Mouse (Mus musculus): ENCODE results near the gene Ndufaf2. TPM values are rescaled to one million over a fixed set of nuclear protein-coding genes. Genes with fewer than 3 reads are reported as not detected.

Gene Ndufaf2
- polyA plus RNA-seq, 1 experiment, result 4.4 TPM

- TF ChIP-seq GATA1 (IDR thresholded peaks at IDR 0.05; ENCODE audit: low read length) (no peak), TAL1 (IDR thresholded peaks at IDR 0.05; ENCODE audit: low read length) (no peak)
- H3K36me3 ChIP-seq (ENCODE audit: control insufficient read depth), result no peaks in the 10 kb centered on the region
- H3K9me3 ChIP-seq (ENCODE audit: control insufficient read depth, low read length), result no peaks in the 10 kb centered on the region
- no peaks in the 10 kb centered on the region for H3K27me3 ChIP-seq (ENCODE audit: control insufficient read depth)
- no peak overlapping the region for H3K4me3 ChIP-seq (replicated peaks)
- no peaks in the 10 kb centered on the region for H3K4me1 ChIP-seq (ENCODE audit: control insufficient read depth)
Measured at GRCm38 (mm10) chr13:108077476-108077875, 80.9 kb downstream of the Ndufaf2 start.

GRCm38 (mm10) chr13:108070171-108070570, 88.3 kb downstream of the Ndufaf2 start:
- H3K27me3 ChIP-seq (ENCODE audit: control insufficient read depth), result no peaks in the 10 kb centered on the region
- no peaks in the 10 kb centered on the region for H3K4me1 ChIP-seq (ENCODE audit: control insufficient read depth)

GRCm38 (mm10) chr13:108069151-108069550, 89.3 kb downstream of the Ndufaf2 start:
- H3K27me3 ChIP-seq (ENCODE audit: control insufficient read depth), result no peaks in the 10 kb centered on the region
- H3K36me3 ChIP-seq (ENCODE audit: control insufficient read depth), result no peaks in the 10 kb centered on the region
- no peak for TF ChIP-seq TAL1 (IDR thresholded peaks at IDR 0.05; ENCODE audit: low read length)
- TF ChIP-seq GATA1 (IDR thresholded peaks at IDR 0.05; ENCODE audit: low read length), result no peak
- H3K4me3 ChIP-seq (replicated peaks), result no peak overlapping the region
- no peaks in the 10 kb centered on the region for H3K9me3 ChIP-seq (ENCODE audit: control insufficient read depth, low read length)
- H3K4me1 ChIP-seq (ENCODE audit: control insufficient read depth), result no peaks in the 10 kb centered on the region

More at GRCm38 (mm10) chr13:108070171-108070570, 88.3 kb downstream of the Ndufaf2 start:
- Histone ChIP-seq H3K36me3 (ENCODE audit: control insufficient read depth) (no peaks in the 10 kb centered on the region), H3K4me3 (replicated peaks) (no peak overlapping the region), H3K9me3 (ENCODE audit: control insufficient read depth, low read length) (no peaks in the 10 kb centered on the region)
- no peak for TF ChIP-seq GATA1 (IDR thresholded peaks at IDR 0.05; ENCODE audit: low read length)
- TF ChIP-seq TAL1 (IDR thresholded peaks at IDR 0.05; ENCODE audit: low read length), result no peak

- Histone ChIP-seq H3K27me3 (ENCODE audit: control insufficient read depth) (no peaks in the 10 kb centered on the region), H3K9me3 (ENCODE audit: control insufficient read depth, low read length) (no peaks in the 10 kb centered on the region), H3K36me3 (ENCODE audit: control insufficient read depth) (no peaks in the 10 kb centered on the region), H3K4me3 (replicated peaks) (no peak overlapping the region), H3K4me1 (ENCODE audit: control insufficient read depth) (no peaks in the 10 kb centered on the region)
- TF ChIP-seq TAL1 (IDR thresholded peaks at IDR 0.05; ENCODE audit: low read length) (no peak), GATA1 (IDR thresholded peaks at IDR 0.05; ENCODE audit: low read length) (no peak)
Measured at GRCm38 (mm10) chr13:108066021-108066420, 92.4 kb downstream of the Ndufaf2 start.

GRCm38 (mm10) chr13:108064331-108064730, 94.1 kb downstream of the Ndufaf2 start:
- H3K27me3 ChIP-seq (ENCODE audit: control insufficient read depth), result no peaks in the 10 kb centered on the region
- H3K9me3 ChIP-seq (ENCODE audit: control insufficient read depth, low read length), result no peaks in the 10 kb centered on the region
- TF ChIP-seq GATA1 (IDR thresholded peaks at IDR 0.05; ENCODE audit: low read length), result no peak
- no peak for TF ChIP-seq TAL1 (IDR thresholded peaks at IDR 0.05; ENCODE audit: low read length)
- H3K4me3 ChIP-seq (replicated peaks), result no peak overlapping the region
- no peaks in the 10 kb centered on the region for H3K36me3 ChIP-seq (ENCODE audit: control insufficient read depth)
- H3K4me1 ChIP-seq (ENCODE audit: control insufficient read depth), result no peaks in the 10 kb centered on the region

GRCm38 (mm10) chr13:108063374-108064134, 94.9 kb downstream of the Ndufaf2 start:
- Histone ChIP-seq H3K27me3 (ENCODE audit: control insufficient read depth) (no peaks in the 10 kb centered on the region), H3K9me3 (ENCODE audit: control insufficient read depth, low read length) (no peaks in the 10 kb centered on the region), H3K36me3 (ENCODE audit: control insufficient read depth) (no peaks in the 10 kb centered on the region), H3K4me3 (replicated peaks) (no peak overlapping the region), H3K4me1 (ENCODE audit: control insufficient read depth) (no peaks in the 10 kb centered on the region)
- TF ChIP-seq GATA1 (IDR thresholded peaks at IDR 0.05; ENCODE audit: low read length) (no peak), TAL1 (IDR thresholded peaks at IDR 0.05; ENCODE audit: low read length) (no peak)

GRCm38 (mm10) chr13:108062900-108063299, 95.5 kb downstream of the Ndufaf2 start:
- no peaks in the 10 kb centered on the region for H3K9me3 ChIP-seq (ENCODE audit: control insufficient read depth, low read length)
- H3K27me3 ChIP-seq (ENCODE audit: control insufficient read depth), result no peaks in the 10 kb centered on the region
- H3K4me1 ChIP-seq (ENCODE audit: control insufficient read depth), result no peaks in the 10 kb centered on the region
- TF ChIP-seq TAL1 (IDR thresholded peaks at IDR 0.05; ENCODE audit: low read length), result no peak
- TF ChIP-seq GATA1 (IDR thresholded peaks at IDR 0.05; ENCODE audit: low read length), result no peak
- H3K4me3 ChIP-seq (replicated peaks), result no peak overlapping the region
- H3K36me3 ChIP-seq (ENCODE audit: control insufficient read depth), result no peaks in the 10 kb centered on the region

- H3K4me3 ChIP-seq (replicated peaks), result no peak overlapping the region
- H3K9me3 ChIP-seq (ENCODE audit: control insufficient read depth, low read length), result no peaks in the 10 kb centered on the region
- no peaks in the 10 kb centered on the region for H3K36me3 ChIP-seq (ENCODE audit: control insufficient read depth)
- H3K27me3 ChIP-seq (ENCODE audit: control insufficient read depth), result no peaks in the 10 kb centered on the region
- TF ChIP-seq GATA1 (IDR thresholded peaks at IDR 0.05; ENCODE audit: low read length) (no peak), TAL1 (IDR thresholded peaks at IDR 0.05; ENCODE audit: low read length) (no peak)
- no peaks in the 10 kb centered on the region for H3K4me1 ChIP-seq (ENCODE audit: control insufficient read depth)
Measured at GRCm38 (mm10) chr13:108060936-108061578, 97.4 kb downstream of the Ndufaf2 start.

- no peaks in the 10 kb centered on the region for H3K9me3 ChIP-seq (ENCODE audit: control insufficient read depth, low read length)
- no peaks in the 10 kb centered on the region for H3K36me3 ChIP-seq (ENCODE audit: control insufficient read depth)
- H3K27me3 ChIP-seq (ENCODE audit: control insufficient read depth), result no peaks in the 10 kb centered on the region
- no peak for TF ChIP-seq TAL1 (IDR thresholded peaks at IDR 0.05; ENCODE audit: low read length)
- no peak for TF ChIP-seq GATA1 (IDR thresholded peaks at IDR 0.05; ENCODE audit: low read length)
- no peak overlapping the region for H3K4me3 ChIP-seq (replicated peaks)
- no peaks in the 10 kb centered on the region for H3K4me1 ChIP-seq (ENCODE audit: control insufficient read depth)
Measured at GRCm38 (mm10) chr13:108060286-108060885, 98.0 kb downstream of the Ndufaf2 start.
